Mouse (Mus musculus) midbrain, embryonic 12.5 days (tissue): ENCODE measurements at regions not wholly inside any gene's neighbourhood (a gene's known extent, or its start where the extent isn't known, plus 50 kb on each side); places are given as distances from the start of the nearest gene placed in this dataset.

Experiments
- ATAC-seq: fragments of 200-750 bp; cut with Nextera tagmentation; 2 replicates; pipeline ENCODE4 v1.8.0; 2017; ENCODE audit warnings: low read depth, moderate TSS enrichment, moderate library complexity; ENCODE audit not compliant: low FRiP score
- H3K27ac ChIP-seq: fragments of 300-500 bp; sonication (generic); replicated peaks from 2 replicates; pipeline ENCODE4 v1.5.1; 2016; ENCODE audit warnings: mild to moderate bottlenecking
- H3K27me3 ChIP-seq: fragments of 300-500 bp; sonication (generic); 2 replicates; pipeline ENCODE4 v1.6.1; 2016; ENCODE audit warnings: mild to moderate bottlenecking
- H3K36me3 ChIP-seq: fragments of 300-500 bp; sonication (generic); 2 replicates; pipeline ENCODE4 v1.6.1; 2016
- H3K4me1 ChIP-seq: fragments of 300-500 bp; sonication (generic); 2 replicates; pipeline ENCODE4 v1.6.1; 2016
- H3K4me2 ChIP-seq: fragments of 300-500 bp; sonication (generic); replicated peaks from 2 replicates; pipeline ENCODE4 v1.6.1; 2016; ENCODE audit warnings: mild to moderate bottlenecking, moderate library complexity
- H3K4me3 ChIP-seq: fragments of 300-500 bp; sonication (generic); 2 replicates; pipeline ENCODE4 v1.5.1; 2016; ENCODE audit warnings: mild to moderate bottlenecking
- H3K9ac ChIP-seq: fragments of 300-500 bp; sonication (generic); replicated peaks from 2 replicates; pipeline ENCODE4 v1.6.1; 2016; ENCODE audit warnings: mild to moderate bottlenecking, moderate library complexity
- H3K9me3 ChIP-seq: fragments of 300-500 bp; sonication (generic); 2 replicates; pipeline ENCODE4 v1.6.1; 2016; ENCODE audit warnings: mild to moderate bottlenecking
- WGBS: fragments of 180-500 bp; shearing (Covaris S2); methylation state at CpG from one replicate; pipeline ENCODE4 v1.1.7; 2016; 5-methylcytosine and 5-hydroxymethylcytosine counted together

DNA sequence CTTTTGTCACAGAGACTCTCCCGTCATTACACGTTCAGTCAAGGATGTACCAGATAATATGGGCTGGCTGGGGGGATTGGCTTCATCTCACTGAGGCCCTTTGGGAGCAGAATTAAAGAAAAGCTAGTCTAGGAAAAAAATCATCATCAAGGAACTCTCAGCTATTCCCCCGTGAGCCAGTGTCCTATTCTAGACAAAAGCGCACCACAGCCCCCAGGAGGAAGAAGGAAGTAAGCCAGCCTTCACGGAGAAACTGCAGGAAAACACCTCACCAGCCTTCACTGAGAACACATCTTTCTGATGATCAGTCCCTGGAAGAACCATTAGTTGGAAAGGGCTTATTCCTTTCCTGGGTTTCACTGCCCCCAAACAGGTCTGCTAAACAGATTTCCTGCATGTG is 154.8 kb upstream of the Dapk1 start:
- no peaks in the 10 kb centered on the region for H3K27me3 ChIP-seq
- H3K9ac ChIP-seq: no peak overlapping the region
- H3K27ac ChIP-seq: no peak overlapping the region
- no peak overlapping the region for H3K4me3 ChIP-seq
- H3K4me1 ChIP-seq: no peaks in the 10 kb centered on the region
- ATAC-seq: no peak
- H3K9me3 ChIP-seq: no peaks in the 10 kb centered on the region
- H3K4me2 ChIP-seq: no peak overlapping the region
- no peaks in the 10 kb centered on the region for H3K36me3 ChIP-seq
- WGBS: 69% methylated on average over 5 of the region's 5 CpGs

DNA sequence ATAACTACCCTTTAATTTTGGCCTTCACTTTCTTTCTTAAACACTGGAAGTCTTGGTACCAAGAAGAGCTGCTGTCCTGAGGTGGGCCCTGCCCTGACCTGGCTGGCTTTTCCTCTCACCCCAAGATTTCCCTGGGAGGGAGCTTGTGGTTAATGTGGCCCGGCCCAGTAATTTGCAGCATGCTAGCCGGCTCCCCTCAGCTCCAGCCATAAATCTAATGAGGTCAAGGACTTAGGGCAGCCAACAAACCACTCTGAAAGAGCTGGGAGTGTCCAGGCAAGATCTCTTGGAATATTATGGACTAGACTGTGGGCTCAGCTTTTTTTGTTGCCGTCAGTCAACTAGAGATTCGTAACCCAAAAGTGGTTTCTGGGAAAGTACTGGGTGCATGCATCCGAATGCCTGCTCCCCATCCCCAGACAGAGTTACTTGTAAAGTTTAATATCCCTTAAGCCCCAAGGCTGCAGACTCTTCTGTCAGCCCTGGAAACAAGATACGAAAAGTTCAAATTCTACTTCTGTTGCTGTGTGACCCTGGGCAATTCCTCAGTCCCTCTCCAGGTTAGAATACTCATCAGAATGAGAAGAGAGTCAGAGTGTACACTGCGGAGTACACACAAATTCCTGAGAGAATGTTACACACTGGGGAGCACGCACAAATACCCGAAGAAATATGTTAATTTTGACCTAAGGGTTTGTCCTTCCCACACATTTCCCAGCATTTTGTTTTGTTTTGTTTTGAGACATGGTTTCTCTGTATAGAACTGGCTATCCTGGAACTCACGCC is 150.8 kb upstream of the Dapk1 start:
- 83% methylated on average over 10 of the region's 10 CpGs for WGBS
- no peaks in the 10 kb centered on the region for H3K27me3 ChIP-seq

DNA sequence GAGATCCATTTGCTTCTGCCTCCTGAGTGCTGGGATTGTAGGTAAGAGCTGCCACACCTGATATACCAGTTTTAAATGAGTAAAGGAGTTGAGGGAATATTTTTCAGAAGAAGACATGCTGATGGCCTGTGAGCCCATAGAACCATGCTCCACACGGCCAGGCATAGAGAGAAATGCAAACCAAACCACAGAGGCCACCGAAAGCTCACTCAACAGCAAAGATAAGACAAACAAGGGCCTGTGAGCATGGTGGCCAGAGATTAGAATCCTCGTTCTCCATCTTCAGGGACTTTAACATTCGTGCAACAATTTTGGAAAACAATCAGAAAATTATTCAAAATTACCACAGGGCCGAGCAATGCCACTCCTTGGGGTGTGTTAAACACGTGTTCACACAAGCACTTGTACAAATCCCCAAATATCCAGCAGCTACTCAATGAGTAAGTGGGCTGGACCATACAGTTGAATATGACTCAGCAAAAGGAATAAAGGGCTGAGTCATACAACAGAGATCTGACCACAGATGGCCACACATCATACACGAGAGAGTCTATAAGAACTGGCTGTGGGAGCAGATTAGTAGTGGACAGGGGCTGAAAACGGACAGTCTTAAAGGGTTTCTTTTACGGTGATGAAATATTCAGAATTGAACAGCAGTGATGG is 147.8 kb upstream of the Dapk1 start:
- Histone ChIP-seq H3K9ac (no peak overlapping the region), H3K9me3 (no peaks in the 10 kb centered on the region)
- WGBS: 92% methylated on average over 9 of the region's 9 CpGs

More for the DNA sequence above, 150.8 kb upstream of the Dapk1 start:
- H3K27ac ChIP-seq: no peak overlapping the region
- ATAC-seq: no peak
- no peak overlapping the region for H3K9ac ChIP-seq
- no peaks in the 10 kb centered on the region for H3K4me1 ChIP-seq
- H3K9me3 ChIP-seq: no peaks in the 10 kb centered on the region
- H3K4me2 ChIP-seq: no peak overlapping the region
- H3K4me3 ChIP-seq: no peak overlapping the region
- H3K36me3 ChIP-seq: no peaks in the 10 kb centered on the region

DNA sequence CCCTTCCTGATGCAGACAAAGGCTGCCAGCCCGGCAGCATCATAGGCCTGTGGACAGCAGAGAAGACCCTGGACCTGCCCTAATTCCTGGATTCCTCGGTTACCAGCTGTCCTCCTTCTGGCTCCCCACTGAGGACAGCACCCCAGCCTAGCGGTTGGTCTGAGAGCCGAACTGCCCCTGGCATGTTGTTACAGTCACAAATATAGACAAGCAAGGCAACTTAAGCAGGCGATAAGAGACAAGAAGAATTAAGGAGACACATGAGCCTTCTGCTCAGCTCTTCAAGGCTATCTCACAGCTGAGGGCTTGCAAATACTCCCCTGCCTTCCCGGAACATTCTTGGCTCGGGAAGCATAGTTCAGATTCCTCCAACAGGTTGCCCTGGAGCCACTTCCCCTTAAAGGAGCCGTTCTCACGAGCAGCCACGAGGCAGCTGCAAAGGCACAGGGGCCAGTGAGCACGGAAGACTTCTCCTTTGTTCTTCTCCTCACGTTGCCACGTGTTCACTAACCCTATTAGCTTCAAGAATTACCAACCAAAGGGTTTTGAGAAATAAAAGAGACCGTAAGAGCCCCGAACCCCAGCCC is 146.6 kb upstream of the Dapk1 start:
- H3K4me2 ChIP-seq: no peak overlapping the region
- no peak overlapping the region for H3K4me3 ChIP-seq
- no peak overlapping the region for H3K9ac ChIP-seq
- 26% methylated on average over 15 of the region's 15 CpGs for WGBS
- no peaks in the 10 kb centered on the region for H3K27me3 ChIP-seq
- H3K4me1 ChIP-seq: no peaks in the 10 kb centered on the region
- no peak for ATAC-seq
- H3K9me3 ChIP-seq: no peaks in the 10 kb centered on the region
- no peaks in the 10 kb centered on the region for H3K36me3 ChIP-seq
- H3K27ac ChIP-seq: no peak overlapping the region

More for the DNA sequence above, 147.8 kb upstream of the Dapk1 start:
- Histone ChIP-seq H3K36me3 (no peaks in the 10 kb centered on the region), H3K4me2 (no peak overlapping the region), H3K4me3 (no peak overlapping the region), H3K27ac (no peak overlapping the region), H3K4me1 (no peaks in the 10 kb centered on the region), H3K27me3 (no peaks in the 10 kb centered on the region)
- no peak for ATAC-seq

DNA sequence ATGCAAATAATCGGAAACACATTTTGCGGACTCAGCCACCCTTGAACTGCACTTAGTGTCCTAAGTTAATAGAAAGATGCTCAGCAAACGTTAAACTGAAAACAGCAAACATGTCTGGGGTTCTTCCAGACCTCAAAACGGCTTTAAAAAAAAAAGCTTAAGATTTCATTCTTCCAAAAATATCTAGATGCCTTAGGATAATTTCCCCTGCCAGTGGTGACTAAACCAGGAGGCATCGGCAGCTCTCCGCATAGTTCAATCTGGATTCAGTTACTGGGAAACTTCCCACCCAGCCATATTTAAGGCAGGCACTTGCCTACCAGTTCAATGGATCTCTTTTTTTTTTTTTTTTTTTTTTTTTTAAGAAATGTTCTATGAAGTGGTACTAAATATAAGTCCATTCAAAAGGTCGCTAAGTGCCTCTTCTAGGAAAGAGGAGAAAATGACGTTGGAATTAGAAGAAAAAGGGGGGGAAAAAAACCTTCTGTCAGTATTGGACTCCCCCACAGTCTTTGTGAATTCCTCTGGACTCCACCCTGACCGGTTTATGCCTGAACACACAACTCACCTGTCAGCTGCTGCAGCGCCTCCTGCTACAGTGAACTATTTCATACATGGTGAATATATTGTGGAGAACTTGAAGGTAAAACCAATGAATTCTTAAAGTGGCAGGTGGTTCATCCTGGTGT is 145.7 kb upstream of the Dapk1 start:
- no peaks in the 10 kb centered on the region for H3K4me1 ChIP-seq
- H3K4me3 ChIP-seq: no peak overlapping the region
- no peak overlapping the region for H3K27ac ChIP-seq
- no peaks in the 10 kb centered on the region for H3K27me3 ChIP-seq
- no peak overlapping the region for H3K4me2 ChIP-seq
- no peak for ATAC-seq
- H3K36me3 ChIP-seq: no peaks in the 10 kb centered on the region
- H3K9me3 ChIP-seq: no peaks in the 10 kb centered on the region
- no peak overlapping the region for H3K9ac ChIP-seq
- 76% methylated on average over 10 of the region's 10 CpGs for WGBS

DNA sequence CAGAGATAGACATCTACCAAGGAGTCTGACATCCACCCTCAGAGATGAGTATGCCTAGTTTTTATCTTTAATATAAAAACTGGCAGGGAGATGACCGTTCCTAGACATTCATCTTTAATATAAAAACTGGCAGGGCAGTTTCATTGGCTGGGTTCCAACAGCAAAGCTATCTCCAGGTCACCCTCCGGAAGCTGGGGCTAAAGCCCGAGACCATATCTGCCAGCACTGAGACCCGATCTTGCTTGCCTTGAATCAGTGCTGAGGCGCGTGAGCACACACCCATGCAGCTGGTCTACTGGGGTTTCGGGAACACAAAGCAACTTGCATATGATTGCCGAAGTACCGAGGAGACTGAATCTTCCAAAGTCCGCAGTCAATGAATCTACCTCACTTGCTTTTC is 144.5 kb upstream of the Dapk1 start:
- no peak for ATAC-seq

DNA sequence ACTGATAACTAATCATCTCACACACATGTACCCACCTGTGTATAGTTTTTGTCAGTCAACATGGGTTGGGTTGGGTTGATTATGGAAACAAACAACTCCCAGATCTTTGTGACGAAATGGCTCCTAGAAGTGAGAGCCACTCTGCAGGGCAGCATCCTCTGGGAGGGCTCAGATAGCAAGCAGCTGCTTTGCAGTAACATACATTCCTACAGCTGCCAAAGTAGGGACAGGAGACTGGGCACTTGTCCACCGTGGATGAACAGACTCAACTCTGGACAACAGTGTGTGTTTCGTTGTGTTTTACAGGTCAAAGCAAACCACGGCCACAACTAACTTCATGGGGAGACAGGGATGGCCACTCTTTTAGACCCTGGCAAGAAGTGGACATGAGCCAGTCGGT is 142.7 kb upstream of the Dapk1 start:
- 88% methylated on average over 5 of the region's 5 CpGs for WGBS
- ATAC-seq: no peak
- no peak overlapping the region for H3K27ac ChIP-seq

More for the DNA sequence above, 144.5 kb upstream of the Dapk1 start:
- Histone ChIP-seq H3K9me3 (no peaks in the 10 kb centered on the region), H3K27ac (no peak overlapping the region), H3K4me1 (no peaks in the 10 kb centered on the region), H3K36me3 (no peaks in the 10 kb centered on the region), H3K4me3 (no peak overlapping the region), H3K9ac (no peak overlapping the region), H3K27me3 (no peaks in the 10 kb centered on the region), H3K4me2 (no peak overlapping the region)
- WGBS: 96% methylated on average over 10 of the region's 10 CpGs

DNA sequence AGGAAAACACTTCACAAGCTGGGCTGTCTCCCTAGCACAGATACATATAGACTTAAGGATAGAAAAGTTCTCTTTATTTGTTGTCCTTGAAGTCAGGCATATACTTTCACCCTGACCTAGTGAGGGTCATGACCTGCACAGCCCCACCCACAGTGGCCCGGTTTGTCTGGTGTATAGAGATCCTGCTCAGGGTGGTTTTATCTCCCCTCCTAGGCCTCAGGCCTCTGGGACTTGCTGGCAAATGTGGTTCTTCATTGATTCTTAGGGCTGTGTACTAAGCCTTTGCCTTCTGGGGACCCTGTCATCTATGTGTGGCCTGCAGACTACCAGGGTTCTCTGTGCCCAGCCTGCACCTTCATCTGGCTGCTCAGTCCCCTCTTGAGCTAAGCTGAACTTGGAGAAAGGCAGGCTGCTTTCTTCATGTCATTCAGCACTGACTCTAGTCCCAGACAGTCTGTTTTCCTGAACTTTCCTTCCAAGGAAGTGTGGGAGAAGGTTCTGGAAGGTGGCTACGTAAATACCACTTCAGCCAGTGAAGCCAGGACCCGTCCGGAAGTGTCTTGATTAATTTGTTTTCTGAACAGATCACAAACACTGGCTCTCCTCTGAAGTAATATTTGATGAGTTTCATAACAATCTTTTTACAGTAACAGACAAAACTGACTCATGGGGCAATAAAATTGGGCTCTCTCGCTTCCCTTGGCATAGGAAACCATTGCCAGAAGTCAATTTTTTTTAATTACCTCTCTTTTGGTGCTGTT is 135.0 kb upstream of the Dapk1 start:
- WGBS: 85% methylated on average over 5 of the region's 5 CpGs

More for the DNA sequence above, 142.7 kb upstream of the Dapk1 start:
- H3K4me1 ChIP-seq: no peaks in the 10 kb centered on the region
- H3K4me2 ChIP-seq: no peak overlapping the region
- H3K9ac ChIP-seq: no peak overlapping the region
- H3K9me3 ChIP-seq: no peaks in the 10 kb centered on the region
- H3K4me3 ChIP-seq: no peak overlapping the region
- H3K36me3 ChIP-seq: no peaks in the 10 kb centered on the region
- H3K27me3 ChIP-seq: no peaks in the 10 kb centered on the region

DNA sequence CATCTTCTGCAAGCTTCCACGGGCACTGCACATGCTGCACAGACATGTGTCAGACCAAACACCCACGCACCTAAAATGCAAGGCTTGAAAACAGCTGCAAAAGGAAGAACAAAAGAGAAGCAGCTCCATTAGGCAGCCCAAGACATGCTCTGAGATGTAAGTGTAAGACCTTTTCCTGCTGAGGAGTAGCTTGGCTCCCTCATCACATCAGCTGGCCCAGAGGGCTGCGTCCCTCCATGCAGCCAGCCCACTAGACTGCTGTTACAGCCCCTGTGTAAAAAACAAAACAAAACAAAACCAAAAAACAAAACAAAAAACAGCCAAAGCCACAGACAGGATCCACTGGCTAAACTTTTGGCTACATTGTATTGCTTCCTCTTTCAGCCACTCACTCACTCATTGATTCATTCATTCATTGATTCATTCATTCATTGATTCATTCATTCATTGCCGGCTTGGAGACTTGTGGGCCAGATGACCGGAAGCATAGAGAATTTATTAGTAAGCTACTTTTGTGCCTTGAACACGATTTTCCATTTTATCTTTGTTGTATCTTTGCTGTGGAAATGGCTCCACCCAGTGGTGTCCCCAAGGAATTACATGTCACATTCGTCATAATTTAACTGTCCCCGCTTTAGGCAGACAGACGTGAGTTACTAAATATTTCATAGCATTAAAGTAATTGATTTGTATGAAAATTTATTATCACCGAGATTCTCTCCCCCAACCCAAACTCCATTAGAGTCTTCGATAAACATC is 133.7 kb upstream of the Dapk1 start:
- no peak overlapping the region for H3K4me2 ChIP-seq
- H3K27ac ChIP-seq: no peak overlapping the region
- H3K4me3 ChIP-seq: no peak overlapping the region
- peaks cover 3% of the 10 kb centered on the region; the same call in 1 of the 2 replicates for H3K27me3 ChIP-seq
- H3K4me1 ChIP-seq: no peaks in the 10 kb centered on the region
- WGBS: 22% methylated on average over 11 of the region's 11 CpGs
- H3K36me3 ChIP-seq: no peaks in the 10 kb centered on the region
- no peaks in the 10 kb centered on the region for H3K9me3 ChIP-seq
- H3K9ac ChIP-seq: no peak overlapping the region
- peak; percentile 41; the same call in 1 of the 2 replicates for ATAC-seq

More for the DNA sequence above, 135.0 kb upstream of the Dapk1 start:
- Histone ChIP-seq H3K4me1 (no peaks in the 10 kb centered on the region), H3K9me3 (no peaks in the 10 kb centered on the region), H3K4me2 (no peak overlapping the region), H3K36me3 (no peaks in the 10 kb centered on the region), H3K27me3 (peaks cover 3% of the 10 kb centered on the region; the same call in 1 of the 2 replicates), H3K4me3 (no peak overlapping the region), H3K9ac (no peak overlapping the region), H3K27ac (no peak overlapping the region)
- no peak for ATAC-seq

DNA sequence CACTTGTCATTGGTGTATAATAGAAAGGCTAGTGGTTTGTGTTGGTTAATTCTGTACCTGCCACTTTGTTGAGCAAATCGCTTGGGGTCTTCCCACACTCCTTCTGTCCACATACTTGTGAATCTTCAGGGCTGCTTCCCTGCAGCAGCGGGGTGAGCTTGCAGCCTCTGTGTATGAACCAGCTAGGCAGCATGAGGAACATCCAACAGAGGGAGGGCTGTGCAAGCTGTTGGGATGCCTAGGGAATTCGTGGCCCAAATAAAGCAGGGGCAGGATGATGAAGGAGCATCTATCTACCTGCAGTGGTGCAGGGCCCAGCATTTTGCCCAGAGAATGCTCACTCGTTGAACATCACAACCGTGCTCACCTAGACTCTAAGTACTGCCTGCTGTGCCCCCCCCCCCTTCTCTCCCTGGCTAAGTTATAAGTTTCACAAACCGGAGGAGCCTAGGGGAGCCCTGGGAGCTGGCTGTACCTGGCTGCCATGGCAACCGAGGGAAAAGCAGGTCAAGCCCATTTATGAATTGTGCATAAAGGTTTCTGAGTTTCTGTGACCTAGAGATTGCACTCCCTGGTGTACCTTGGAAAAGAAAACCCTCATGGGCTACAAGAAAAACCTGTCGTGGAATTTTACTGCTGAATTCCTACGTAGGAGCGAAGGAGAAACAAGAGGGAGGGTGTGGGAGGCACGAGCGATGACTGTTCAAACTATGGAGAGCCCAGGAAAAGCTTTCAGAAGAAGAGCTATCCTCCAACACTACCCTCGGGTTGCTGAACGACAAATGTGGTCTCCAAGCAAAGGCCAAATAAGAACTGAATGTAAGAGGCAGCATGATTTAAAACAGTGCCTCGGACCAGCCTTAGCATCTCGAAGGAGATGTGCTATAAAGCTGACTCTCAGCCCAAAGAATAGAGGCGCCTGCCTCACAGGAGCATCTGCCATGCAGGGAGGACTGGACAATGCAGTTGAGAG is 131.0 kb upstream of the Dapk1 start:
- Histone ChIP-seq H3K4me1 (no peaks in the 10 kb centered on the region), H3K9ac (no peak overlapping the region), H3K27ac (no peak overlapping the region), H3K4me3 (no peak overlapping the region), H3K4me2 (no peak overlapping the region), H3K36me3 (no peaks in the 10 kb centered on the region), H3K9me3 (no peaks in the 10 kb centered on the region), H3K27me3 (0 out of 2 replicates have a peak, but pooled peaks cover 3% of the 10 kb centered on the region)
- WGBS: 79% methylated on average over 17 of the region's 17 CpGs
- ATAC-seq: no peak
